ENCODE assay signal across 8 mouse cellular contexts in genomic region chr11:88251972-88252766, GRCm38 (mm10). TPM values are rescaled to one million over a fixed set of nuclear protein-coding genes. Genes with fewer than 3 reads are reported as not detected.
DNase-seq lines count a peak whose midpoint lies in the region; ATAC-seq and TF ChIP-seq lines count a peak whose summit lies in the region.

No protein-coding gene starts in this region.

- peak; percentile 99 for TF ChIP-seq CTCF in intestine, postnatal 0 days (IDR thresholded peaks at IDR 0.05; ENCODE audit: low read depth)

- H3K27ac ChIP-seq in intestine, postnatal 0 days (ENCODE audit: low read depth, low read length) = no peak overlapping the region
- H3K27ac ChIP-seq in midbrain, embryonic 11.5 days (ENCODE audit: low read depth, low read length) = peak overlapping the region; percentile 88

- ATAC-seq in granulocyte monocyte progenitor cell, adult 5-6 weeks (replicated peaks; ENCODE audit: poor library complexity, severe bottlenecking) = peak; percentile 79
- peak; percentile 53 for ATAC-seq in intestine, postnatal 0 days
- peak; percentile 88 for ATAC-seq in midbrain, embryonic 11.5 days (ENCODE audit: low FRiP score)

- H3K36me3 ChIP-seq in intestine, postnatal 0 days (ENCODE audit: control insufficient read depth, insufficient read depth) = no peaks in the 10 kb centered on the region
- H3K36me3 ChIP-seq in midbrain, embryonic 11.5 days (ENCODE audit: control insufficient read depth, insufficient read depth, low read length) = no peaks in the 10 kb centered on the region

- intact Hi-C loops in left cerebral cortex, postnatal 36 days (cut with DNase I) = loop anchor here (2.0 to 5.0 kb wide), 3 partner anchors 160 to 571 kb away; no protein-coding TSS in a partner anchor

- H3K4me3 ChIP-seq in intestine, postnatal 0 days (ENCODE audit: low read depth, low read length) = no peak overlapping the region
- H3K4me3 ChIP-seq in midbrain, embryonic 11.5 days (ENCODE audit: low read depth, low read length) = no peak overlapping the region

- no peak overlapping the region for H3K4me2 ChIP-seq in intestine, postnatal 0 days (replicated peaks; ENCODE audit: low read depth)
- peak overlapping the region; percentile 27; the same call in 1 of the 2 replicates for H3K4me2 ChIP-seq in midbrain, embryonic 11.5 days

- no peak overlapping the region for H3K9ac ChIP-seq in intestine, postnatal 0 days (ENCODE audit: low read depth, low read length)
- peak overlapping the region; percentile 46; the same call in 1 of the 2 replicates for H3K9ac ChIP-seq in midbrain, embryonic 11.5 days (ENCODE audit: low read length)

- 16% methylated on average over 22 of the region's 22 CpGs for WGBS in intestine, postnatal 0 days
- 15% methylated on average over 22 of the region's 22 CpGs for WGBS in midbrain, embryonic 11.5 days

- H3K4me1 ChIP-seq in intestine, postnatal 0 days (replicated peaks; ENCODE audit: control insufficient read depth, insufficient read depth, low read length) = no peaks in the 10 kb centered on the region
- peaks cover 40% of the 10 kb centered on the region for H3K4me1 ChIP-seq in midbrain, embryonic 11.5 days (ENCODE audit: control insufficient read depth, insufficient read depth, low read length)

- no peaks in the 10 kb centered on the region for H3K27me3 ChIP-seq in intestine, postnatal 0 days (replicated peaks; ENCODE audit: control insufficient read depth, insufficient read depth, low read length)
- no peaks in the 10 kb centered on the region for H3K27me3 ChIP-seq in midbrain, embryonic 11.5 days (ENCODE audit: control insufficient read depth, insufficient read depth, low read length)

- no peaks in the 10 kb centered on the region for H3K9me3 ChIP-seq in intestine, postnatal 0 days (ENCODE audit: control insufficient read depth)
- H3K9me3 ChIP-seq in midbrain, embryonic 11.5 days (ENCODE audit: control insufficient read depth, low read length) = no peaks in the 10 kb centered on the region

- peak; percentile 89 for DNase-seq in adrenal gland, adult 2 months
- peak; percentile 90 for DNase-seq in embryo, embryonic 9.5 days (ENCODE audit: extremely low spot score)
- peak; percentile 79 to 80 for DNase-seq in left cerebral cortex, postnatal 36 days (ENCODE audit: low spot score in 2 of 2)
- DNase-seq in midbrain, embryonic 11.5 days (ENCODE audit: low spot score, missing footprints) = peak; percentile 99
- peak; percentile 60 to 63 for DNase-seq in right cerebral cortex, postnatal 36 days (ENCODE audit: low spot score in 2 of 2)
- DNase-seq in urinary bladder, postnatal 4 days (ENCODE audit: low spot score in 2 of 2) = peak; percentile 69 to 86

RNA-seq across cellular contexts. Expression of gene Ccdc182, which starts 41.7 kb away (rescaled TPM):
- not detected for total RNA-seq in adrenal gland, adult 2 months (2021)
- polyA plus RNA-seq in adrenal gland, adult 2 months (2012; rRNA removed) = not detected in 2 replicates
- total RNA-seq in granulocyte monocyte progenitor cell, adult 5-6 weeks (2014; fragmentation: Nextera tagmentation) = not detected in 2 replicates
- not detected in 2 replicates for total RNA-seq in granulocyte monocyte progenitor cell, adult 5-6 weeks (2017)
- not detected in 2 replicates for polyA plus RNA-seq in intestine, postnatal 0 days (2015; fragmentation: Nextera tagmentation; extraction: Ambion mirVana)
- not detected for total RNA-seq in left cerebral cortex, postnatal 36 days (2021)
- polyA plus RNA-seq in midbrain, embryonic 11.5 days (2014; fragmentation: Nextera tagmentation; extraction: Ambion mirVana) = 9.1 and 9.5 TPM in 2 replicates

RNA-seq across cellular contexts. Expression of gene Mrps23, which starts 48.0 kb away (rescaled TPM):
- 100 to 1,000 TPM; 194 to 208 TPM for total RNA-seq in adrenal gland, adult 2 months (2021)
- 44.9 and 51.2 TPM in 2 replicates for polyA plus RNA-seq in adrenal gland, adult 2 months (2012; rRNA removed)
- total RNA-seq in granulocyte monocyte progenitor cell, adult 5-6 weeks (2014; fragmentation: Nextera tagmentation) = 69.0 and 88.8 TPM in 2 replicates
- 54.9 and 57.7 TPM in 2 replicates for total RNA-seq in granulocyte monocyte progenitor cell, adult 5-6 weeks (2017)
- 54.1 and 59.1 TPM in 2 replicates for polyA plus RNA-seq in intestine, postnatal 0 days (2015; fragmentation: Nextera tagmentation; extraction: Ambion mirVana)
- 10 to 100 TPM; 59.5 to 71.0 TPM for total RNA-seq in left cerebral cortex, postnatal 36 days (2021)
- 88.8 TPM in 2 replicates for polyA plus RNA-seq in midbrain, embryonic 11.5 days (2014; fragmentation: Nextera tagmentation; extraction: Ambion mirVana)
